Mouse (Mus musculus) hindbrain, embryonic 15.5 days (tissue): ENCODE results near the gene Gm37240. TPM values are rescaled to one million over a fixed set of nuclear protein-coding genes. Genes with fewer than 3 reads are reported as not detected.

ENCODE experiments used
- ATAC-seq: fragments of 200-750 bp; cut with Nextera tagmentation; 2 replicates; pipeline ENCODE4 v1.8.0; 2017; ENCODE audit warnings: low read depth, moderate number of reproducible peaks, moderate TSS enrichment; ENCODE audit not compliant: low FRiP score
- H3K27ac ChIP-seq: fragments of 300-500 bp; sonication (generic); replicated peaks from 2 replicates; pipeline ENCODE4 v1.5.1; 2015; ENCODE audit warnings: mild to moderate bottlenecking, inconsistent platforms
- H3K27me3 ChIP-seq: fragments of 300-500 bp; sonication (generic); 2 replicates; pipeline ENCODE4 v1.6.1; 2015; ENCODE audit warnings: control low read depth, inconsistent platforms
- H3K36me3 ChIP-seq: fragments of 300-500 bp; sonication (generic); 2 replicates; pipeline ENCODE4 v1.6.1; 2015; ENCODE audit warnings: control low read depth, inconsistent platforms
- H3K4me1 ChIP-seq: fragments of 300-500 bp; sonication (generic); replicated peaks from 2 replicates; pipeline ENCODE4 v1.6.1; 2015; ENCODE audit warnings: control low read depth, inconsistent platforms
- H3K4me2 ChIP-seq: fragments of 300-500 bp; sonication (generic); 2 replicates; pipeline ENCODE4 v1.6.1; 2015; ENCODE audit warnings: moderate library complexity, mild to moderate bottlenecking, inconsistent platforms
- H3K4me3 ChIP-seq: fragments of 300-500 bp; sonication (generic); 2 replicates; pipeline ENCODE4 v1.5.1; 2015; ENCODE audit warnings: mild to moderate bottlenecking, inconsistent platforms
- H3K9ac ChIP-seq: fragments of 300-500 bp; sonication (generic); 2 replicates; pipeline ENCODE4 v1.6.1; 2015; ENCODE audit warnings: inconsistent platforms
- H3K9me3 ChIP-seq: fragments of 300-500 bp; sonication (generic); 2 replicates; pipeline ENCODE4 v1.6.1; 2016; ENCODE audit warnings: control low read depth, inconsistent platforms
- WGBS: fragments of 180-500 bp; shearing (Covaris S2); methylation state at CpG from one replicate; pipeline ENCODE4 v1.1.7; 2015; 5-methylcytosine and 5-hydroxymethylcytosine counted together
- polyA plus RNA-seq: library from polyadenylated mRNA; unstranded; fragments of >200 nt; fragmentation: Nextera tagmentation; extraction: Ambion mirVana; gene quantifications from 2 replicates; pipeline ENCODE4 v1.2.1, GENCODE M21; 2015

The Gm37240 gene
- polyA plus RNA-seq, 1 experiment from 2014 or later: 0.87 TPM

- H3K9ac ChIP-seq: no peak overlapping the region
- peak; percentile 47; the same call in 1 of the 2 replicates for ATAC-seq
- H3K27ac ChIP-seq: no peak overlapping the region
- 0 out of 2 replicates have a peak, but pooled peaks cover 3% of the 10 kb centered on the region for H3K27me3 ChIP-seq
- no peak overlapping the region for H3K4me2 ChIP-seq
- H3K9me3 ChIP-seq: no peaks in the 10 kb centered on the region
- H3K4me1 ChIP-seq: peaks cover 14% of the 10 kb centered on the region; the same call in 1 of the 2 replicates
- H3K4me3 ChIP-seq: no peak overlapping the region
- H3K36me3 ChIP-seq: no peaks in the 10 kb centered on the region
- 71% methylated on average over 5 of the region's 5 CpGs for WGBS
Measured at GRCm38 (mm10) chr3:84688176-84688575, 1199.1 kb downstream of the Gm37240 start.

GRCm38 (mm10) chr3:84687488-84687846 lies 1199.9 kb downstream of the Gm37240 start:
- Histone ChIP-seq H3K27ac (no peak overlapping the region), H3K4me2 (no peak overlapping the region), H3K27me3 (0 out of 2 replicates have a peak, but pooled peaks cover 3% of the 10 kb centered on the region), H3K36me3 (no peaks in the 10 kb centered on the region), H3K9me3 (no peaks in the 10 kb centered on the region), H3K4me3 (no peak overlapping the region), H3K4me1 (peaks cover 11% of the 10 kb centered on the region; the same call in 1 of the 2 replicates), H3K9ac (no peak overlapping the region)
- 0 out of 2 replicates have a peak, but pooled peaks have one; percentile 11 for ATAC-seq
- WGBS: 28% methylated on average over 2 of the region's 2 CpGs

GRCm38 (mm10) chr3:84686799-84687487 lies 1200.4 kb downstream of the Gm37240 start:
- no peaks in the 10 kb centered on the region for H3K36me3 ChIP-seq
- 61% methylated on average over 7 of the region's 7 CpGs for WGBS
- H3K4me2 ChIP-seq: no peak overlapping the region
- H3K27me3 ChIP-seq: 0 out of 2 replicates have a peak, but pooled peaks cover under 1% of the 10 kb centered on the region
- 0 out of 2 replicates have a peak overlapping the region, but pooled peaks have one; percentile 18 for H3K27ac ChIP-seq
- no peaks in the 10 kb centered on the region for H3K9me3 ChIP-seq
- H3K9ac ChIP-seq: no peak overlapping the region
- 0 out of 2 replicates have a peak, but pooled peaks have one; percentile 45 for ATAC-seq
- no peak overlapping the region for H3K4me3 ChIP-seq
- H3K4me1 ChIP-seq: peaks cover 11% of the 10 kb centered on the region; the same call in 1 of the 2 replicates

DNA sequence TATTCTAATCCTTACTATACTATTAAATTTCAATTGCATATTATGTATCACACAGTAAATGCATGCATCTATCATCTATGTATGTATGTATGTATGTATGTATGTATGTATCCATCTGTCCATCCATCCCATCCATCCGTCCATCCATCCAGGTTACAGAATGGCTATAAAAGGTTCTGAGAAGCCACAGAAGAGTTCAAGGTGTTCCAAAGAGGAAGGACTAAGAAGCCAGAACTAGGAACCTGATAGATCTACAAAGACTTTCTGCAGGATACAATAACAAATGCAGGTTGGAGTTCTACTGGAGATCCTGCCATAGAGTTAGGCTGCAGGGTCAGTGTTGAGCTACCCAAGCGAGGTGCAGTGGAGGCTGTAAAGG lies 1201.0 kb downstream of the Gm37240 start:
- 90% methylated on average over 2 of the region's 2 CpGs for WGBS
- Histone ChIP-seq H3K4me3 (no peak overlapping the region), H3K27me3 (no peaks in the 10 kb centered on the region), H3K36me3 (no peaks in the 10 kb centered on the region), H3K4me2 (no peak overlapping the region), H3K9me3 (no peaks in the 10 kb centered on the region), H3K27ac (no peak overlapping the region), H3K4me1 (peaks cover 11% of the 10 kb centered on the region; the same call in 1 of the 2 replicates), H3K9ac (no peak overlapping the region)
- ATAC-seq: no peak

- Histone ChIP-seq H3K36me3 (no peaks in the 10 kb centered on the region), H3K4me3 (no peak overlapping the region), H3K9ac (no peak overlapping the region), H3K27ac (no peak overlapping the region), H3K4me1 (peaks cover 11% of the 10 kb centered on the region; the same call in 1 of the 2 replicates), H3K4me2 (no peak overlapping the region), H3K27me3 (no peaks in the 10 kb centered on the region), H3K9me3 (no peaks in the 10 kb centered on the region)
- 70% methylated on average over 8 of the region's 8 CpGs for WGBS
- no peak for ATAC-seq
Measured at GRCm38 (mm10) chr3:84685662-84686293, 1201.5 kb downstream of the Gm37240 start.

- H3K4me1 ChIP-seq: peaks cover 6% of the 10 kb centered on the region; the same call in 1 of the 2 replicates
- no peak overlapping the region for H3K4me2 ChIP-seq
- no peak for ATAC-seq
- H3K36me3 ChIP-seq: no peaks in the 10 kb centered on the region
- 95% methylated on average over 6 of the region's 6 CpGs for WGBS
- no peaks in the 10 kb centered on the region for H3K9me3 ChIP-seq
- no peaks in the 10 kb centered on the region for H3K27me3 ChIP-seq
- H3K9ac ChIP-seq: no peak overlapping the region
- no peak overlapping the region for H3K4me3 ChIP-seq
- no peak overlapping the region for H3K27ac ChIP-seq
Measured at GRCm38 (mm10) chr3:84683788-84684187, 1203.5 kb downstream of the Gm37240 start.

GRCm38 (mm10) chr3:84681699-84682098 lies 1205.6 kb downstream of the Gm37240 start:
- no peak overlapping the region for H3K27ac ChIP-seq
- H3K4me1 ChIP-seq: no peaks in the 10 kb centered on the region
- no peaks in the 10 kb centered on the region for H3K36me3 ChIP-seq
- H3K4me2 ChIP-seq: no peak overlapping the region
- 85% methylated on average over 8 of the region's 8 CpGs for WGBS
- ATAC-seq: no peak
- no peaks in the 10 kb centered on the region for H3K9me3 ChIP-seq
- H3K27me3 ChIP-seq: no peaks in the 10 kb centered on the region
- no peak overlapping the region for H3K4me3 ChIP-seq
- no peak overlapping the region for H3K9ac ChIP-seq

DNA sequence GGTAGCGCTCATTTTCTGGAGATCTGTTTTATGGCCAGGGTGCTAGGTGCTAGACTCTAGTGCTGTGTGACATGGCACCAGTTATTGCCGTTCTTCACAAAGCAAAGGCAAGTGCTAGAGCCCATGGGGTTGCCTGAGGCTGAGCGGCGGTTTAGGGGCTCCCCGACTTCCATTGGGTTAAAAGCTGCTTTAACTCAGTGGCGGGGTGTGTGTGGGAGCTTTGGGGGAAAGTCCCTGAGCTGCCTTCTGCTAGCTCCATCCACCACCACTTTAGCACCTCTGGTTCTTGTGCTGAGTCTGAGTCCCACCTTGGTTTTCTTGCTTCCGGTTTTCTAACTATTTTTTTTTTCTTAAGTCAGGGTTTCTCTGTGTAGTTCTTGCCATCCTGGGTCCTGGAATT lies 1207.3 kb downstream of the Gm37240 start:
- no peak for ATAC-seq
- WGBS: 96% methylated on average over 7 of the region's 7 CpGs
- Histone ChIP-seq H3K27ac (no peak overlapping the region), H3K9ac (no peak overlapping the region), H3K27me3 (no peaks in the 10 kb centered on the region), H3K36me3 (no peaks in the 10 kb centered on the region), H3K4me2 (no peak overlapping the region), H3K4me1 (no peaks in the 10 kb centered on the region), H3K9me3 (no peaks in the 10 kb centered on the region), H3K4me3 (no peak overlapping the region)

- no peaks in the 10 kb centered on the region for H3K4me1 ChIP-seq
- H3K36me3 ChIP-seq: no peaks in the 10 kb centered on the region
- 94% methylated on average over 8 of the region's 8 CpGs for WGBS
- no peak overlapping the region for H3K27ac ChIP-seq
- no peak overlapping the region for H3K4me2 ChIP-seq
- no peaks in the 10 kb centered on the region for H3K27me3 ChIP-seq
- no peak overlapping the region for H3K4me3 ChIP-seq
- H3K9me3 ChIP-seq: no peaks in the 10 kb centered on the region
- no peak for ATAC-seq
- H3K9ac ChIP-seq: no peak overlapping the region
Measured at GRCm38 (mm10) chr3:84679542-84679941, 1207.8 kb downstream of the Gm37240 start.

DNA sequence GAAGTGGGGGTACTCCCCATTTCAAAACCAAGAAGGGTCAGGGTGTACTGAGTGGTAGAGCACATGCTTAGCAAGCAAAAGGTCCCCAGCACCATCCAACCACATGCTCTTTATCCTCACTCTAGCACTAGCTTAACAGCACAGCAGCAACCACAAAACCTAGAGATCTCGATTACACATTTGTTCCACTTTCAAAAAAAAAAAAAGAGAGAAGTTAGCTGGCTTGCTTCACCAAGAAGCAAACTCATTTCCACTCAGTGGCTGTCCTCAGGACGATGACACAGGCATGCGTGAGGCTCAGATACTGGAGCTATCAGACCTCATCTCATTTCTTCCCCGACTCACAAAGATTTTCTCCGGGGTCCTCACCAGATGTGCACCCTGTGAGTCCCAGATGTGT lies 1208.4 kb downstream of the Gm37240 start:
- Histone ChIP-seq H3K4me2 (no peak overlapping the region), H3K27ac (no peak overlapping the region), H3K27me3 (no peaks in the 10 kb centered on the region), H3K4me3 (no peak overlapping the region), H3K36me3 (no peaks in the 10 kb centered on the region), H3K4me1 (no peaks in the 10 kb centered on the region), H3K9ac (no peak overlapping the region), H3K9me3 (no peaks in the 10 kb centered on the region)
- 79% methylated on average over 5 of the region's 5 CpGs for WGBS
- ATAC-seq: no peak

DNA sequence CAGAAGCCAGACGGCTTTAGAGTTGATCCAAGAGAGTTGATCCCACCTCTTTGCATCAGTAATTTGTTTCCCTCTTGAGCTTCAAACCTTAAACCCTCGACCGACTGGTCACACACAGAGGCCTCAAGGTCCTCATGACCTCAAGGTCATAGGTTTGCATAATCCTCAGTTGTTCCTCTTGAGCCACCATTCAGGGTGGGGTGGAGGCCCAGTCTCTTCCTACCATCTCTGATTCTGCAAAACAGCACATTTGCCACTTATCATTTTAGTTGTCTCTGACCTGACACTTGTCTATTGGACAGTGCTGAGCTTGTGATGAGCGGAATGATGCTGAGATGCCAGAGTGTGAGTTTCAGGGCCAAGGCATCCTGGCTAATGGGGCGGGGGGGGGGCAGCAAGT lies 1211.6 kb downstream of the Gm37240 start:
- Histone ChIP-seq H3K27ac (no peak overlapping the region), H3K4me1 (no peaks in the 10 kb centered on the region), H3K4me3 (no peak overlapping the region), H3K4me2 (no peak overlapping the region), H3K27me3 (no peaks in the 10 kb centered on the region), H3K36me3 (no peaks in the 10 kb centered on the region), H3K9me3 (no peaks in the 10 kb centered on the region), H3K9ac (no peak overlapping the region)
- 81% methylated on average over 5 of the region's 5 CpGs for WGBS
- ATAC-seq: no peak

GRCm38 (mm10) chr3:84673552-84673951 lies 1213.8 kb downstream of the Gm37240 start:
- Histone ChIP-seq H3K27me3 (no peaks in the 10 kb centered on the region), H3K4me3 (no peak overlapping the region), H3K27ac (no peak overlapping the region), H3K4me2 (no peak overlapping the region), H3K36me3 (no peaks in the 10 kb centered on the region), H3K4me1 (no peaks in the 10 kb centered on the region), H3K9ac (no peak overlapping the region), H3K9me3 (no peaks in the 10 kb centered on the region)
- ATAC-seq: no peak
- 94% methylated on average over 6 of the region's 6 CpGs for WGBS
